Mouse (Mus musculus): ENCODE measurements at regions not wholly inside any gene's neighbourhood (a gene's known extent, or its start where the extent isn't known, plus 50 kb on each side); places are given as distances from the start of the nearest gene placed in this dataset.

- H3K4me1 ChIP-seq (ENCODE audit: control insufficient read depth, insufficient read depth, low read length) = peaks cover 5% of the 10 kb centered on the region
- no peak overlapping the region for H3K4me3 ChIP-seq (replicated peaks; ENCODE audit: control insufficient read depth, low read depth, low read length)
- peak overlapping the region; percentile 83 for H3K27ac ChIP-seq (ENCODE audit: control insufficient read depth, insufficient read depth, low read depth, low read length, poor library complexity)
- TF ChIP-seq POLR2A (IDR thresholded peaks at IDR 0.05; ENCODE audit: borderline replicate concordance, control insufficient read depth, low read depth, low read length) (no peak), CTCF (IDR thresholded peaks at IDR 0.05; ENCODE audit: control insufficient read depth, insufficient read depth, low read length) (no peak)
- WGBS = 0% methylated on average over 4 of the region's 4 CpGs
Measured at GRCm38 (mm10) chr17:45298355-45298754, 135.2 kb downstream of the Cdc5l start.

DNA sequence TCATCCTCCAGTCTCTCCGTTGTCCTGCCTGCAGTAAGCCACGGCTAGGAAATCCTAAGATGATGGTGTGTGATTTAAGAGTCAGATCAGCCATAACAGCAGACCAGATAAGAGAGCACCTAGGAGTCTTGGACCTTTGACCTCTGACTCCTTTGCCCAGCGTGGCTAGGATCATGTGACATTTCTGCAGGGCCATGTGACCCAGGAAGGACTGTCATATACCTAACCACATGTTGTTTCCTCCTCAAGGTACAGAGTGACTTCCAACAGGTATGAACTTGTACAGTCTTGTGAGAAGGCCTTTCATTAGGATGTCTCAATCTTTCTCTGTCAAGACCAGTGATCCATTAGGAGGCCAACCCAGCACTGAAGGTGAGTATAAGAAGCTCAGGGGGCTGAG, 135.7 kb downstream of the Cdc5l start:
- Histone ChIP-seq H3K4me1 (ENCODE audit: control insufficient read depth, insufficient read depth, low read length) (peaks cover 8% of the 10 kb centered on the region), H3K27ac (ENCODE audit: control insufficient read depth, insufficient read depth, low read depth, low read length, poor library complexity) (peak overlapping the region; percentile 83), H3K4me3 (replicated peaks; ENCODE audit: control insufficient read depth, low read depth, low read length) (no peak overlapping the region)
- 55% methylated on average over 3 of the region's 3 CpGs for WGBS
- TF ChIP-seq POLR2A (IDR thresholded peaks at IDR 0.05; ENCODE audit: borderline replicate concordance, control insufficient read depth, low read depth, low read length) = no peak
- no peak for TF ChIP-seq CTCF (IDR thresholded peaks at IDR 0.05; ENCODE audit: control insufficient read depth, insufficient read depth, low read length)

GRCm38 (mm10) chr17:45296363-45296762, 137.2 kb downstream of the Cdc5l start:
- H3K27ac ChIP-seq (ENCODE audit: control insufficient read depth, insufficient read depth, low read depth, low read length, poor library complexity) = no peak overlapping the region
- no peak overlapping the region for H3K4me3 ChIP-seq (replicated peaks; ENCODE audit: control insufficient read depth, low read depth, low read length)
- H3K4me1 ChIP-seq (ENCODE audit: control insufficient read depth, insufficient read depth, low read length) = peaks cover 6% of the 10 kb centered on the region; the same call in 1 of the 2 replicates
- TF ChIP-seq CTCF (IDR thresholded peaks at IDR 0.05; ENCODE audit: control insufficient read depth, insufficient read depth, low read length) = no peak
- no peak for TF ChIP-seq POLR2A (IDR thresholded peaks at IDR 0.05; ENCODE audit: borderline replicate concordance, control insufficient read depth, low read depth, low read length)
- 74% methylated on average over 1 of the region's 1 CpGs for WGBS

- Histone ChIP-seq H3K27ac (ENCODE audit: control insufficient read depth, insufficient read depth, low read depth, low read length, poor library complexity) (peak overlapping the region; percentile 79), H3K4me3 (replicated peaks; ENCODE audit: control insufficient read depth, low read depth, low read length) (no peak overlapping the region), H3K4me1 (ENCODE audit: control insufficient read depth, insufficient read depth, low read length) (peaks cover 6% of the 10 kb centered on the region; the same call in 1 of the 2 replicates)
- 34% methylated on average over 4 of the region's 4 CpGs for WGBS
- no peak for TF ChIP-seq POLR2A (IDR thresholded peaks at IDR 0.05; ENCODE audit: borderline replicate concordance, control insufficient read depth, low read depth, low read length)
- no peak for TF ChIP-seq CTCF (IDR thresholded peaks at IDR 0.05; ENCODE audit: control insufficient read depth, insufficient read depth, low read length)
Measured at GRCm38 (mm10) chr17:45294886-45295285, 138.7 kb downstream of the Cdc5l start.

GRCm38 (mm10) chr17:45294256-45294865, 139.2 kb downstream of the Cdc5l start:
- 43% methylated on average over 11 of the region's 11 CpGs for WGBS
- TF ChIP-seq CTCF (IDR thresholded peaks at IDR 0.05; ENCODE audit: control insufficient read depth, insufficient read depth, low read length) (no peak), POLR2A (IDR thresholded peaks at IDR 0.05; ENCODE audit: borderline replicate concordance, control insufficient read depth, low read depth, low read length) (no peak)
- H3K4me1 ChIP-seq (ENCODE audit: control insufficient read depth, insufficient read depth, low read length) = peaks cover 6% of the 10 kb centered on the region; the same call in 1 of the 2 replicates
- H3K4me3 ChIP-seq (replicated peaks; ENCODE audit: control insufficient read depth, low read depth, low read length) = no peak overlapping the region
- peak overlapping the region; percentile 79 for H3K27ac ChIP-seq (ENCODE audit: control insufficient read depth, insufficient read depth, low read depth, low read length, poor library complexity)

DNA sequence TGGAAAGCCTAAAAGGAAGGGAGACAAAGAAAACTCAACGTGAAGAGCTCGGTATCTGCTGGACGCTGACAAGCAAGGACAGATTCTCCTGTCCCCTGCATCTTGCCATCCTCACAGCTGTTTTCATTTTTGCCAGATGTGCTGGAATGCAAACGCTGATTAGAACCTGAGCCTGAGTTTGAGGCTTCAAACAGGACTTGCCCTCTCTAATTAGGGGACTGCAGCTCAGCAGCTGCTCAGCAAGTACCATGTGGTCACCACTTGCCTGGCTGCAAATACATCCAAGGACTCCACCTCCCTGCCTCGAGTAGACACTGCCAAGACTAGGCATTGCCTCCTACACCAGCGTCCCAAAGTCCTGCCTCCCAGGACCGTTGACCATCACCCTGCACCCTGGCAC, 140.7 kb downstream of the Cdc5l start:
- no peak overlapping the region for H3K4me3 ChIP-seq (replicated peaks; ENCODE audit: control insufficient read depth, low read depth, low read length)
- TF ChIP-seq CTCF (IDR thresholded peaks at IDR 0.05; ENCODE audit: control insufficient read depth, insufficient read depth, low read length) = no peak; the same call in 1 of the 2 replicates
- TF ChIP-seq POLR2A (IDR thresholded peaks at IDR 0.05; ENCODE audit: borderline replicate concordance, control insufficient read depth, low read depth, low read length) = no peak
- H3K27ac ChIP-seq (ENCODE audit: control insufficient read depth, insufficient read depth, low read depth, low read length, poor library complexity) = no peak overlapping the region
- 81% methylated on average over 7 of the region's 7 CpGs for WGBS
- H3K4me1 ChIP-seq (ENCODE audit: control insufficient read depth, insufficient read depth, low read length) = peaks cover 6% of the 10 kb centered on the region; the same call in 1 of the 2 replicates

- Histone ChIP-seq H3K27ac (ENCODE audit: control insufficient read depth, insufficient read depth, low read depth, low read length, poor library complexity) (no peak overlapping the region), H3K4me1 (ENCODE audit: control insufficient read depth, insufficient read depth, low read length) (peaks cover 3% of the 10 kb centered on the region; the same call in 1 of the 2 replicates), H3K4me3 (replicated peaks; ENCODE audit: control insufficient read depth, low read depth, low read length) (no peak overlapping the region)
- TF ChIP-seq CTCF (IDR thresholded peaks at IDR 0.05; ENCODE audit: control insufficient read depth, insufficient read depth, low read length) = no peak
- TF ChIP-seq POLR2A (IDR thresholded peaks at IDR 0.05; ENCODE audit: borderline replicate concordance, control insufficient read depth, low read depth, low read length) = no peak
- WGBS = 36% methylated on average over 5 of the region's 5 CpGs
Measured at GRCm38 (mm10) chr17:45291052-45291451, 142.5 kb downstream of the Cdc5l start.

DNA sequence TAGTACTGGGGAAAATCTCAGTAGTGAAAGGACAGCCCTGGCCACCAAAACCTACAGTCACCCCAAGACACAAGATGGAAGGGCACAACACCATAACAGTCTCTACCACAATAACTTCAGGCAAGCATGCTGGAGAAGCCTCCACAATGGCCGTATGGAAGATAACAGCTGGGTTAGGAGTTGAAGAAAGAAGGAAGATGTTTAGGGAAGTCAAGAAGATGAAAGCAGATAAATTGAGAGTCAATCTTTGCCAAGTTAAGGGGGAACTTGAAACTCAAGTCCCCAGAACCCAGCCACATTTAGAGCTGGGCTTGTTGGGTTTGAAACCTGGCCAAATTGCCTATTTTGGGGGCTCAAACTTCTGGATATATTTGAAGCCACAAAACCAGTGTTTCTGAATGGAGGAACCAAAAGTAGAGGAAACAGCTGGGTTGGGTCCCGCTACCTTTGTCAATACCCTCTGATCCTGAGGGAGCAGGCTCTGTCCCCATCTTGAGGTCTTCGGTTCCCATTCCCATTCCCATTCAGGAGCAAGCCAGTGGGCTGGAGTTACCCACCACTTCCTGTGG, 147.8 kb downstream of the Cdc5l start:
- H3K4me3 ChIP-seq (replicated peaks; ENCODE audit: control insufficient read depth, low read depth, low read length) = no peak overlapping the region
- no peak overlapping the region for H3K27ac ChIP-seq (ENCODE audit: control insufficient read depth, insufficient read depth, low read depth, low read length, poor library complexity)
- H3K4me1 ChIP-seq (ENCODE audit: control insufficient read depth, insufficient read depth, low read length) = no peaks in the 10 kb centered on the region; the same call in 1 of the 2 replicates
- no peak for TF ChIP-seq CTCF (IDR thresholded peaks at IDR 0.05; ENCODE audit: control insufficient read depth, insufficient read depth, low read length)
- TF ChIP-seq POLR2A (IDR thresholded peaks at IDR 0.05; ENCODE audit: borderline replicate concordance, control insufficient read depth, low read depth, low read length) = no peak
- WGBS = 18% methylated on average over 3 of the region's 3 CpGs

All from bone marrow, adult 2 months (tissue).